Mouse (Mus musculus) liver, embryonic 14.5 days (tissue): ENCODE measurements around the gene Klhdc3. TPM values are rescaled to one million over a fixed set of nuclear protein-coding genes. Genes with fewer than 3 reads are reported as not detected.
A peak's percentile ranks its signal among the peaks of the same experiment; 100 is the strongest.

Experiments used
- ATAC-seq: fragments of 200-750 bp; cut with Nextera tagmentation; 2 replicates; pipeline ENCODE4 v1.8.0; 2017; ENCODE audit warnings: moderate number of reproducible peaks, mild to moderate bottlenecking, moderate library complexity; ENCODE audit not compliant: insufficient read depth
- DNase-seq, 3 experiments: peaks; one replicate each; pipeline ENCODE4 v3.0.0-alpha.2; 2012 to 2013; ENCODE audit warnings: low read depth in 3 of 3, low spot score in 3 of 3
- H3K27ac ChIP-seq: fragments of 300-500 bp; sonication (generic); 2 replicates; pipeline ENCODE4 v1.5.1; 2014; ENCODE audit warnings: moderate library complexity, mild to moderate bottlenecking, control low read depth, inconsistent platforms
- H3K27me3 ChIP-seq: fragments of 300-500 bp; sonication (generic); 2 replicates; pipeline ENCODE4 v1.6.1; 2014; ENCODE audit warnings: mild to moderate bottlenecking, low read length, moderate library complexity; ENCODE audit not compliant: control insufficient read depth, insufficient read depth
- H3K36me3 ChIP-seq: fragments of 300-500 bp; sonication (generic); replicated peaks from 2 replicates; pipeline ENCODE4 v1.6.1; 2014; ENCODE audit warnings: low read depth; ENCODE audit not compliant: control insufficient read depth, insufficient read depth
- H3K4me1 ChIP-seq, 2 experiments: fragments of 200-500 bp in 1 of 2; fragments of 300-500 bp in 1 of 2; sonication (generic) in 1 of 2; replicated peaks; 2 replicates each; pipeline ENCODE4 v1.6.1; 2012 to 2014; ENCODE audit warnings: antibody characterized with exemption in 1 of 2, inconsistent platforms in 1 of 2, low read length in 1 of 2; ENCODE audit not compliant: control insufficient read depth in 2 of 2, insufficient read depth in 2 of 2
- H3K4me2 ChIP-seq: fragments of 300-500 bp; sonication (generic); 2 replicates; pipeline ENCODE4 v1.6.1; 2014; ENCODE audit warnings: low read depth, mild to moderate bottlenecking, control low read depth, moderate library complexity
- H3K4me3 ChIP-seq, 2 experiments: fragments of 200-500 bp in 1 of 2; fragments of 300-500 bp in 1 of 2; sonication (generic) in 1 of 2; 2 replicates each; pipeline ENCODE4 v1.5.1; 2012 to 2014; ENCODE audit warnings: low read depth in 2 of 2, low read length in 2 of 2, mild to moderate bottlenecking in 2 of 2, control low read depth in 1 of 2, inconsistent platforms in 1 of 2, moderate library complexity in 1 of 2; ENCODE audit not compliant: insufficient read depth in 1 of 2
- H3K9ac ChIP-seq: fragments of 300-500 bp; sonication (generic); replicated peaks from 2 replicates; pipeline ENCODE4 v1.6.1; 2014; ENCODE audit warnings: mild to moderate bottlenecking, control low read depth, moderate library complexity
- H3K9me3 ChIP-seq: fragments of 300-500 bp; sonication (generic); 2 replicates; pipeline ENCODE4 v1.6.1; 2016; ENCODE audit warnings: low read length, mixed read lengths; ENCODE audit not compliant: control insufficient read depth
- CTCF ChIP-seq: IDR thresholded peaks from 2 replicates; pipeline ENCODE4 v1.5.1; 2016; ENCODE audit warnings: antibody characterized with exemption, low read depth, control low read depth
- EP300 ChIP-seq: IDR thresholded peaks from 2 replicates; pipeline ENCODE4 v1.6.1; 2016; ENCODE audit warnings: antibody characterized with exemption, low read depth
- WGBS: fragments of 180-500 bp; shearing (Covaris S2); extraction: QIAGEN DNeasy Blood & Tissue Kit; methylation state at CpG from one replicate; pipeline ENCODE4 v1.1.7; 2014; ENCODE audit not compliant: insufficient replicate concordance; 5-methylcytosine and 5-hydroxymethylcytosine counted together
- polyA plus RNA-seq, 2 experiments: library from polyadenylated mRNA; depleted of rRNA in 1 of 2; stranded (reverse) in 1 of 2; unstranded in 1 of 2; fragments of >200 nt; fragmentation: Nextera tagmentation in 1 of 2; extraction: Ambion mirVana in 1 of 2; gene quantifications; 2 replicates each; pipeline versions ENCODE4 v1.2.1 to v1.2.3; 2012 to 2014

The Klhdc3 gene
- polyA plus RNA-seq, 2 experiments = 40.2 to 46.3 TPM

GRCm38 (mm10) chr17:46645561-46646321, 35.0 kb downstream of the Klhdc3 start, which contains the start of the genes Klc4 and Mrpl2:
Gene Klc4 (minus strand): TSS chr17:46646022.
Gene Mrpl2 (plus strand): TSS chr17:46646229.
- Histone ChIP-seq H3K27ac (peak within 1 kb of the TSS; percentile 65), H3K9ac (peak within 1 kb of the TSS; percentile 71), H3K4me3 (peak within 1 kb of the TSS; percentile 88 to 95), H3K9me3 (no peaks in the 10 kb centered on the region), H3K36me3 (no peaks in the 10 kb centered on the region; the same call in 1 of the 2 replicates), H3K27me3 (no peaks in the 10 kb centered on the region), H3K4me2 (peak within 1 kb of the TSS; percentile 99), H3K4me1 (peaks cover 12 to 21% of the 10 kb centered on the region in 2 experiments)
- under 1% methylated on average over 53 of the region's 53 CpGs for WGBS
- DNase-seq = peak; percentile 97 to 98 (median 97)
- TF ChIP-seq EP300 (no peak), CTCF (no peak)
- ATAC-seq = peak; percentile 81

DNA sequence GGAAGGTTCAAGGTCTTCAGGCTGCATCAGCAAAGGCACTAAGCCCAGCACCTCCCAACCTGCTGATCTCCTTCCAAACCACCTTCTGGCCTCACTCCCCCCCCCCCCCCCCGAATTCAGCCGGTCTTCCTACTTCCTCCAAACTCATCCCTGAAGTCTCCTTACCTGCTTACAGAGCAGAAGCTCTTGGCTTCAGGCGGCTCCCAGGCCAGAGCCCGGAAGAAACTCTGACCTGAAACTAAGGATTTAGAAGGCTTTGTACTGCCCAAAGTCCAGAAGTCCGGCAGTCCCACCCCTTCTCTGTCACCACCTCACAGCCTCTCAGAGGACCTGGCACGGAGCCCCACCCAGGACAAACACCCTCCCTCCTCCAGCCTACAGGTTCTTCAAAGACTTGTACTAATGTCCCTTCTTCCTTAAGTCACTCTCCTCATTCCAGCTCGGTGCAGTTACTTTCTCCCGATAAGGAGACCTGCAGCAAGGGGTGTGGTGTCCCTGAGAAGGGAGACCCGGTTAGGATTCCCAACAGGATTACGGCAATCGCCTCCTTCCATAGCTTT, 35.7 kb downstream of the Klhdc3 start:
- Histone ChIP-seq H3K9me3 (no peaks in the 10 kb centered on the region), H3K4me1 (peaks cover 12 to 19% of the 10 kb centered on the region in 2 experiments), H3K4me3 (peak overlapping the region; percentile 85 to 88), H3K27ac (peak overlapping the region; percentile 65), H3K4me2 (peak overlapping the region; percentile 99), H3K36me3 (no peaks in the 10 kb centered on the region; the same call in 1 of the 2 replicates), H3K9ac (peak overlapping the region; percentile 46), H3K27me3 (no peaks in the 10 kb centered on the region)
- TF ChIP-seq CTCF = no peak
- TF ChIP-seq EP300 = no peak
- DNase-seq (peak in 1 of 3 experiments; percentile 22), ATAC-seq (no peak)
- WGBS = 9% methylated on average over 11 of the region's 11 CpGs

DNA sequence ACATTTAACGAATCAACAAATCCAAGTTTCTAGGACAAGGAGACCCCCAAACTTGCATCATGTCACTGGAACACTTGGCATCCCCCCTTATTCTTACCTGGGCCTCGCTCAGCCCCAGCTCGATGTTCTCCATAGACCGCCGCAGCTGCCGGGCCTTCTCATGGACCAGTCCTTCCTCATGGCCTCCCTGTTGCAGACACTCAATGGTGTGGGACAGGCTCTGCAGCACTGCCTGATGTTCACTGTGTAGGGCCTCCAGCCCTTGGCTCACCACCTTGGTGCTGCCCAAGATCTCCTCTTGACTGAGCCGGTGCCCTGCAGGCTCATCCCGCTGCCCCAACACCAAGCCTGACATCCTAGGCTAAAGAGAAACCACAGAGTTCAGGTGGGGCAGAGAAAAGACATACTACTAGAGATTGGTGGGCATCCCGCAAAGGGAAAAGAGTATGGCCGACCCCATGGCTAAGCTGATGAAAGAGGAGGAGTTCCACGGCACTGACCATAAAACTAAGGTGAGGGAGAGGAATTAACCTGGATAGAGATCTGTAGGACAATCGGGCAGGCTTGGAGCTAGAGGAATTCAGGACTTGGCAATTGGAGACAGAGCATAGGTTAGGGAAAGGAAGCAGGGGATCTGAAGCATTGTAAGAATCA, 36.4 kb downstream of the Klhdc3 start:
- TF ChIP-seq EP300 (no peak), CTCF (no peak)
- H3K4me2 ChIP-seq = peak overlapping the region; percentile 99; the same call in 1 of the 2 replicates
- H3K27ac ChIP-seq = no peak overlapping the region
- no peaks in the 10 kb centered on the region for H3K27me3 ChIP-seq
- DNase-seq = no peak
- peaks cover 10 to 15% of the 10 kb centered on the region in 2 experiments for H3K4me1 ChIP-seq
- ATAC-seq = no peak
- 76% methylated on average over 12 of the region's 12 CpGs for WGBS
- H3K4me3 ChIP-seq = peak overlapping the region in 1 of 2 experiments; percentile 88; a peak in 2 of 4 replicates
- no peaks in the 10 kb centered on the region for H3K9me3 ChIP-seq
- H3K9ac ChIP-seq = no peak overlapping the region
- H3K36me3 ChIP-seq = no peaks in the 10 kb centered on the region; the same call in 1 of the 2 replicates

- no peak overlapping the region for H3K4me2 ChIP-seq
- no peak overlapping the region for H3K27ac ChIP-seq
- peaks cover 10 to 12% of the 10 kb centered on the region in 2 experiments for H3K4me1 ChIP-seq
- TF ChIP-seq CTCF (no peak), EP300 (no peak)
- no peak overlapping the region for H3K4me3 ChIP-seq
- no peaks in the 10 kb centered on the region for H3K27me3 ChIP-seq
- no peak for DNase-seq
- no peaks in the 10 kb centered on the region for H3K9me3 ChIP-seq
- no peak overlapping the region for H3K9ac ChIP-seq
- no peak for ATAC-seq
- H3K36me3 ChIP-seq = no peaks in the 10 kb centered on the region
- WGBS = 83% methylated on average over 17 of the region's 17 CpGs
Observed at GRCm38 (mm10) chr17:46642060-46642459, 38.7 kb downstream of the Klhdc3 start.

DNA sequence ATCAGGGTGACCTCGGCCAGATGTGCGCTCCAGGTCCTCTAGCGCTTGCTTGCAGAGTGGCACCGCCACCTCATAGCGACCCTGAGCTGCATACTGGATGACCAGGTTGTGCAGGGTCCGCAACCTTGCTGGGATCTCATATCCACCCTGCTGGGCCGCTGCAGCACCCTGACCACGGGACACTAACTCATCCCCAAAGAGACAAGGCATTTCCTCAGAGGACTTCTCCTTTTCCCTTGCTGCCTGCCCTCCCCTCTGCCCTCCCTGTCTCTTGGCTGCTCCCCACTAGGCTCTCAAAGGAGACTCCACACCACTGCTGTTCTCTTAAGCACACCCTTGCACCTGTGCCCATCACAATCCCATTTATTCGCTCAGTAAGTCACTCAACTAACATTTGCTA, 40.8 kb downstream of the Klhdc3 start:
- H3K9me3 ChIP-seq = no peaks in the 10 kb centered on the region
- H3K36me3 ChIP-seq = no peaks in the 10 kb centered on the region
- peaks cover under 1 to 3% of the 10 kb centered on the region in 2 experiments; a peak in 2 of 4 replicates for H3K4me1 ChIP-seq
- H3K9ac ChIP-seq = no peak overlapping the region
- no peak for ATAC-seq
- H3K4me3 ChIP-seq = no peak overlapping the region
- 40% methylated on average over 9 of the region's 9 CpGs for WGBS
- H3K27me3 ChIP-seq = no peaks in the 10 kb centered on the region
- H3K4me2 ChIP-seq = no peak overlapping the region
- no peak overlapping the region for H3K27ac ChIP-seq
- no peak for TF ChIP-seq EP300
- TF ChIP-seq CTCF = no peak
- no peak for DNase-seq
